Mouse (Mus musculus): ENCODE measurements around the gene Myzap. TPM values are rescaled to one million over a fixed set of nuclear protein-coding genes. Genes with fewer than 3 reads are reported as not detected.

The Myzap gene
- polyA plus RNA-seq, 1 experiment = 0.07 TPM

DNA sequence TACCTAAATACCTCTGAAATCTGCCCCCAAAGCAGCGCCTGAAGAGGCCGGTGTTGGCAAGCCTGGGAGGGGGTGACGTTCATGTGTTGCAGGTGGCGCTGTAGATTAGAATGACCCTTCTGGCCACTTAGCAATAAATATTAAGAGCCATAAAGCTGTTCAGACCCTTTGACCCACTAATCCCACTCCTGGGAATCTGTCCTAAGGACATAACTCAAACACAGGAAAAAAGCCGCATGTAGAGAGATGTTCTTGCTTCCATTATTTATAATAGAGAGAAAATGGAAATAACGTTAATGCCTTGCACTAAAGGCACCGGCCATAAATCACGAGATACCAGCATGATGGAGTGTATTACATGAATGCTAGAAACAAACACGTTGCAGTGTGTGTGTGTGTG lies 64.7 kb downstream of the Myzap start:
- Histone ChIP-seq H3K4me1 (no peaks in the 10 kb centered on the region; the same call in 1 of the 2 replicates), H3K4me3 (replicated peaks) (no peak overlapping the region), H3K27me3 (replicated peaks) (peaks cover 4% of the 10 kb centered on the region), H3K9me3 (peaks cover 15% of the 10 kb centered on the region), H3K36me3 (replicated peaks; ENCODE audit: low read length) (no peaks in the 10 kb centered on the region)
- TF ChIP-seq FLI1 (IDR thresholded peaks at IDR 0.05; ENCODE audit: low read length) (no peak), GATA1 (IDR thresholded peaks at IDR 0.05; ENCODE audit: borderline replicate concordance, low read length) (no peak)

DNA sequence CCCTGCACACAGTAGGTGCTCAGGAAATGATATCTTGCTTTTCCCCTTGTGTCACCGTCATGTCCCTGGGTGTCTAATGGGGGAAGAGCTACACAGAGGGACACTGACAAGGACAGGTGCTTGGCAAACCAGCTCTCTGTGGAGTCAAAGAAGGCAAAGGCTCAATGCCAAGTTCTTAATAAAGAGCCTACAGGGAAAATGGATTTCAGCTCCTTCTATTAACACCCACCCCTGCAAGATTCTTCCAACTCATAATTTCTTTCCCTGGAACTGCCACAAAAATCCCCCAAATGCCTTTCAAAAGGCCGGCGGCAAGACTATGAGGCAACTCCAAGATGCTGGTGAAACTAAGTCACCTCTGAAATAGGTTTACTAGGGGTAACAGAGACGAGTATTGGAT lies 68.3 kb downstream of the Myzap start:
- TF ChIP-seq GATA1 (IDR thresholded peaks at IDR 0.05; ENCODE audit: borderline replicate concordance, low read length) (no peak), FLI1 (IDR thresholded peaks at IDR 0.05; ENCODE audit: low read length) (no peak)
- H3K4me1 ChIP-seq = no peaks in the 10 kb centered on the region
- no peak overlapping the region for H3K4me3 ChIP-seq (replicated peaks)
- H3K9me3 ChIP-seq = peaks cover 6% of the 10 kb centered on the region; the same call in 1 of the 2 replicates
- no peaks in the 10 kb centered on the region for H3K36me3 ChIP-seq (replicated peaks; ENCODE audit: low read length)
- H3K27me3 ChIP-seq (replicated peaks) = peaks cover 2% of the 10 kb centered on the region

DNA sequence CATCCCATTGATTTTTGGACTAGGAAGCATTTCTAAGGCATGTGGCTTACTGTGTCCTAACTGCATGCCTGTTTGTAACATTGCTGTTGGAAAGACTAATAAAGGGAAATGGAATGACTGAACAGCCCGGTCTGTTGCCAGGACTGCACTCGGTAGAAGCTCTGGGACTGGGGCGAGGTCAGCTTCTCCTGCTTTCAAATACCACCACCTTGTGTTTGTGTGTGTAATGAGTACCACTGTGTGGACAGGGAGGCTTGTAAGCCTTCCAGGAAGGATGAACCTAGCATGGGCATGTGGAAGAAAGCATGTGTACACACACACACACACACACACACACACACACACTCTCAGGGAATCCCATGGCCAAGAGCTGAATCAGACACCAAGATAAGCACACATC lies 72.3 kb downstream of the Myzap start:
- peaks cover 15% of the 10 kb centered on the region; the same call in 1 of the 2 replicates for H3K9me3 ChIP-seq
- no peaks in the 10 kb centered on the region for H3K4me1 ChIP-seq
- no peak overlapping the region for H3K4me3 ChIP-seq (replicated peaks)
- no peaks in the 10 kb centered on the region for H3K36me3 ChIP-seq (replicated peaks; ENCODE audit: low read length)
- peaks cover 2% of the 10 kb centered on the region for H3K27me3 ChIP-seq (replicated peaks)
- TF ChIP-seq FLI1 (IDR thresholded peaks at IDR 0.05; ENCODE audit: low read length) (no peak), GATA1 (IDR thresholded peaks at IDR 0.05; ENCODE audit: borderline replicate concordance, low read length) (no peak)

DNA sequence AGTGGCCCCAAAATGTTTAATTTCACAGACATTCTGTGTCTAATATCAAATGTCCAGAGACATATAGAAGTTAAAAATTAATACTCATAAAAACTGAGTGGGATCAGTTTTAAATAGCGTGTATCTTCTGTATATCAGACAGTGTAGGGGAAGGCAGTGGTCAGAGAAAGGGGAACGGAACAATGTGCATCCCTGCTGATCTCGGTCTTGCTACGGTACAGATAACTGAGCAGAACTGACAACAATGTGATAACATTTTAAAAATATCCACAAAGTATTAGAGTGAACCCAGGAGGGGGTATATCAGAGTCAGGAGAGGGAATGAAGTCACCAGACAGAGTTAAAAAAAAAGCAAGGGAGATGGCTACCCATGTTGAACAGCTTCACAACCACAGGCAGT lies 74.7 kb downstream of the Myzap start:
- no peaks in the 10 kb centered on the region for H3K36me3 ChIP-seq (replicated peaks; ENCODE audit: low read length)
- no peak overlapping the region for H3K4me3 ChIP-seq (replicated peaks)
- H3K27me3 ChIP-seq (replicated peaks) = no peaks in the 10 kb centered on the region
- H3K4me1 ChIP-seq = no peaks in the 10 kb centered on the region
- TF ChIP-seq GATA1 (IDR thresholded peaks at IDR 0.05; ENCODE audit: borderline replicate concordance, low read length) = no peak
- no peak for TF ChIP-seq FLI1 (IDR thresholded peaks at IDR 0.05; ENCODE audit: low read length)
- H3K9me3 ChIP-seq = peaks cover 21% of the 10 kb centered on the region; the same call in 1 of the 2 replicates

DNA sequence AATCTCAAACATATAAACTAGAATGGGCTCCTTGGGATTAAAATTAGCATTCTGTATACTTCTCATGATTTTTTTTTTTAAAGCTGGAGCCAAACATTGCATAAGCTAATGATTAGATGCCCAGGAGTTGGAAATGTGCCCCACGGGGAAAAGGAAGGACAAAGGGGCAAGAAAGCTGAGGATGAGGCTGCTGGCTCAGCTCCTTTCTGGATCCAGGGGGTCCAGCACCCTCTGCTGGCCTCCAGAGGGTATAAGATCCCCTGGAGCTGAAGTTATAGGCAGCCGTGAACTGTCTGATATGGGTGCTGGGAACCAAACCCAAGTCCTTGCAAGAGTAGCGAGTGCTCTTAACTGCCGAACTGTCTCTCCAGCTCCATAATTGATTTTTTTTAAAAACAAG lies 76.3 kb downstream of the Myzap start:
- H3K4me3 ChIP-seq (replicated peaks) = no peak overlapping the region
- peaks cover 21% of the 10 kb centered on the region; the same call in 1 of the 2 replicates for H3K9me3 ChIP-seq
- TF ChIP-seq GATA1 (IDR thresholded peaks at IDR 0.05; ENCODE audit: borderline replicate concordance, low read length) (no peak), FLI1 (IDR thresholded peaks at IDR 0.05; ENCODE audit: low read length) (no peak)
- peaks cover 3% of the 10 kb centered on the region for H3K27me3 ChIP-seq (replicated peaks)
- H3K4me1 ChIP-seq = no peaks in the 10 kb centered on the region
- no peaks in the 10 kb centered on the region for H3K36me3 ChIP-seq (replicated peaks; ENCODE audit: low read length)

DNA sequence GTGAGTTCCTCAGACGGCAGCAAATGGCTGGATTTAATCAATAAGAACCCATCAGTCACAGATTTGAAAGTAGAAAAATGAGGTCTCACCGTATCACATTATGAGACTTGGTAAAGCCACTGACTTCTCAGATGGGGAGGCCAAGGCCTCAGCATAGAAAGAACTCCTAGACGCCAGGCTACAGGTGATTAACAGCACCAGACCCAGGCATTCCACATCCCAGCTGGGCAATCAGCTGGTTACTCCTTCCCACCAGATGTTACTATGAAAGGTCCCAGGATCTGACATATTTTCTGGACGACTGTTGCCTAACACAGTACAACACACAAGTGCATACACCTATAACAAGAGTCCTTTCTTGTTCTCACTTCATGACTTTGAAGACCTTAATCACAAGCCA lies 78.6 kb downstream of the Myzap start:
- H3K36me3 ChIP-seq (replicated peaks; ENCODE audit: low read length) = no peaks in the 10 kb centered on the region
- H3K4me3 ChIP-seq (replicated peaks) = no peak overlapping the region
- no peaks in the 10 kb centered on the region for H3K4me1 ChIP-seq
- TF ChIP-seq GATA1 (IDR thresholded peaks at IDR 0.05; ENCODE audit: borderline replicate concordance, low read length) (no peak), FLI1 (IDR thresholded peaks at IDR 0.05; ENCODE audit: low read length) (no peak)
- H3K9me3 ChIP-seq = peaks cover 14% of the 10 kb centered on the region; the same call in 1 of the 2 replicates
- H3K27me3 ChIP-seq (replicated peaks) = peaks cover 6% of the 10 kb centered on the region

DNA sequence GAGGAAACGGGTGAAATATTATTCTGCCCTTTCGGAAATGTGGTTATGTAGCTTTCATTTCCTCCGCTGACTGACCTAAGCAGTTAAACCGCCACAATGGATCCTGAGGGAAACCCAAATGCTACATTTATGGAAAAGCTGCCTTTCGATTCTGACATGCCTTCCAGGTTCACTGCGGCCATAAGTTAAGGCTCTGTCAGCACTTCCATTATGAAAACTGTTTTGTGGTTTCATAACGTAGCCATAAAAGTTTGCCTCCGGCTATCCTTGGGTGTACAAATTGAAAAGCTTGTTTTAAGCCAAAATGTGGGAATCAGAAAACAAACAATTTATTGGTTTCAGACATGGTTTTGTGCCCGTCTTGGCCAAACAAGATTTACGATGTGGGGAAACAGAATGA lies 79.3 kb downstream of the Myzap start:
- TF ChIP-seq GATA1 (IDR thresholded peaks at IDR 0.05; ENCODE audit: borderline replicate concordance, low read length) = no peak
- no peak for TF ChIP-seq FLI1 (IDR thresholded peaks at IDR 0.05; ENCODE audit: low read length)
- peaks cover 6% of the 10 kb centered on the region for H3K27me3 ChIP-seq (replicated peaks)

DNA sequence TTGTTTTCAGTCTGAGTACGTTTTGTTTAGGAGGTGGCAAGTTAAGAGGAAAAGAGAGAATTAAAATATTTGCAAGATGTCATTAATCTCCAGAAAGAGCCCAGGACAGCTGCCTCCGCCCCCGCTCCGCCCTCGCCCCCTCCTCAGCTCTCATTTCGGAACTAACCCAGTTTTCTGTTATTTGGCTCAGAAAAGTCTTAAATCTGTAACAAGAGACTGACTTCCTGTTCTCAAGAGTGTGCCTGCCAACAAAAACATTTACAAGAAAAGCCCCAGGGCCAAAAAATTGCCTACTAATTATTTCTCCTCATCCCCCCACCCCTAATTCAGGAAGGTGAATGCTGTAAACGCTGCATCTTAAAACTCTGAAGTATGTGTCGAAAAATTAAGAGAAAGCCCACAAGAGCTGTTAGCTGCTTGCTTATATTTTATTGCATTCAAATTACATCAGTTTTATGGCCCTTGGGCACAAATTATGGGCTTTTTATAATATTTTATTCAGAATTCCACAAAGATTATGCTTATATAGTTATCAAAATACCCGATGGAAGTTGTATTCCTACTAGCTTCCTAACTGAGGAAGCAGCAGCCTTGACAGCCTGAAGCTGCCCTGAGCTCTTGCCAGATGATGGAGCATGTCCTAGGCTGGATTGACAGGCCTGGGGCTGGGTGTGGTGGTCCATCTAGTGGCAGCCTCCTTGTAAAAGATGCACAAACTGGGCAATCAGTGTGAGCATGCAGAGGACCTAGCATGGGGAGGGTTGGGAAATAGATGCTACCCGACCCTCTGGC lies 93.6 kb downstream of the Myzap start:
- TF ChIP-seq GATA1 (IDR thresholded peaks at IDR 0.05; ENCODE audit: borderline replicate concordance, low read length) = no peak
- no peak for TF ChIP-seq FLI1 (IDR thresholded peaks at IDR 0.05; ENCODE audit: low read length)
- H3K27me3 ChIP-seq (replicated peaks) = peaks cover 19% of the 10 kb centered on the region
- 0 out of 2 replicates have a peak, but pooled peaks cover 2% of the 10 kb centered on the region for H3K9me3 ChIP-seq
- H3K4me1 ChIP-seq = no peaks in the 10 kb centered on the region
- no peaks in the 10 kb centered on the region for H3K36me3 ChIP-seq (replicated peaks; ENCODE audit: low read length)
- no peak overlapping the region for H3K4me3 ChIP-seq (replicated peaks)

More for the DNA sequence above, 79.3 kb downstream of the Myzap start:
- Histone ChIP-seq H3K36me3 (replicated peaks; ENCODE audit: low read length) (no peaks in the 10 kb centered on the region), H3K9me3 (peaks cover 12% of the 10 kb centered on the region; the same call in 1 of the 2 replicates), H3K4me3 (replicated peaks) (no peak overlapping the region), H3K4me1 (no peaks in the 10 kb centered on the region)

DNA sequence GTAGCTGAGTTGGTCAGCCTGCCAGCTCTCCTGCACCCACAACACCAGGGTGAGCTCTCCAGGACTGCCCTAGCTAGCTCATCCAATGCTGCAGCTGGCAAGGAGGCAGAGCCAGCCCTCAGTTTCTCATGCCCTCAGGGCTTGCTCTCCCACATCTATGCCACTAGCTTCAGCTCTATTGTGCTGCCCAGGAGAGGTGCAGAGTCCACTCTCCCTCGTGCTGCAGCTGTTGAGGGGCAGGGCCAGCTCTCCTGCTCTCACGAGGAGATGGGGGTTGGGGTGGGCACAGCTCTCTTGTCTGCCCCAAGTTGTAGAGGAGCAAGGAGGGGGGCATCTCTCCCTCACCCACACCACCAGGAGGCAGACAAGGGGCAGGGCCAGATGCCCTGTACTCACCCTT lies 95.5 kb downstream of the Myzap start:
- Histone ChIP-seq H3K4me1 (no peaks in the 10 kb centered on the region), H3K9me3 (no peaks in the 10 kb centered on the region), H3K27me3 (replicated peaks) (peaks cover 19% of the 10 kb centered on the region), H3K4me3 (replicated peaks) (no peak overlapping the region), H3K36me3 (replicated peaks; ENCODE audit: low read length) (no peaks in the 10 kb centered on the region)
- TF ChIP-seq GATA1 (IDR thresholded peaks at IDR 0.05; ENCODE audit: borderline replicate concordance, low read length) (no peak), FLI1 (IDR thresholded peaks at IDR 0.05; ENCODE audit: low read length) (no peak)

DNA sequence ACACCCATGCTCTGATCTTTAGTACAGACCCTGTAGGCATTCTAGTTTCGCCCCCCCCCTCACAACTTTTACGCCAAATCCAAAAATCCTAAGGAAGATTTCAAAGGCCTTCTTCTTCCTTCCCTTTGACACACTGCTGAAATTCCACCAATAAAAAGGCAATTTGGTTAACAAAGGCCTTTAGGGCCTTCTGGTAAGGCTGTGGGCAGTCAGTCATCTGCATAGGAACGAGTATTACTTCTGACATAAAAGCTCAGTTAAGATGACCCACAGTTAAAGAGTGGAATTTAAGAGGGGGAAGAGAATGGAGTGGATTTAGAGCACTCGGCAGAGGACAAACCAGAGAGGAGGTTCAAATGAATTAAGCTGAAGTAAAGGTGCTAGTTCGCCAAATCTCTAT lies 98.4 kb downstream of the Myzap start:
- Histone ChIP-seq H3K9me3 (no peaks in the 10 kb centered on the region), H3K36me3 (replicated peaks; ENCODE audit: low read length) (no peaks in the 10 kb centered on the region), H3K4me3 (replicated peaks) (no peak overlapping the region), H3K4me1 (no peaks in the 10 kb centered on the region), H3K27me3 (replicated peaks) (peaks cover 15% of the 10 kb centered on the region)
- TF ChIP-seq GATA1 (IDR thresholded peaks at IDR 0.05; ENCODE audit: borderline replicate concordance, low read length) (no peak), FLI1 (IDR thresholded peaks at IDR 0.05; ENCODE audit: low read length) (no peak)
